Mouse (Mus musculus) midbrain, embryonic 14.5 days (tissue): Measurements from ENCODE around the gene Chd4. TPM values are rescaled to one million over a fixed set of nuclear protein-coding genes. Genes with fewer than 3 reads are reported as not detected.

Source experiments
- ATAC-seq: fragments of 200-750 bp; cut with Nextera tagmentation; 2 replicates; pipeline ENCODE4 v1.8.0; 2017; ENCODE audit warnings: moderate number of reproducible peaks, moderate library complexity; ENCODE audit not compliant: low FRiP score, low TSS enrichment
- DNase-seq: peaks from one replicate; pipeline ENCODE4 v3.0.0-alpha.2; 2015
- H3K27ac ChIP-seq: fragments of 300-500 bp; sonication (generic); replicated peaks from 2 replicates; pipeline ENCODE4 v1.5.1; 2014; ENCODE audit warnings: mild to moderate bottlenecking, low read depth, low read length, moderate library complexity
- H3K27me3 ChIP-seq: fragments of 300-500 bp; sonication (generic); 2 replicates; pipeline ENCODE4 v1.6.1; 2014; ENCODE audit warnings: low read length, control low read depth, mixed read lengths; ENCODE audit not compliant: control insufficient read depth, insufficient read depth
- H3K36me3 ChIP-seq: fragments of 300-500 bp; sonication (generic); 2 replicates; pipeline ENCODE4 v1.6.1; 2014; ENCODE audit warnings: low read length, control low read depth; ENCODE audit not compliant: control insufficient read depth, insufficient read depth
- H3K4me1 ChIP-seq: fragments of 300-500 bp; sonication (generic); 2 replicates; pipeline ENCODE4 v1.6.1; 2014; ENCODE audit warnings: mild to moderate bottlenecking, antibody characterized with exemption, low read length, control low read depth; ENCODE audit not compliant: control insufficient read depth, insufficient read depth
- H3K4me2 ChIP-seq: fragments of 300-500 bp; sonication (generic); 2 replicates; pipeline ENCODE4 v1.6.1; 2014; ENCODE audit warnings: mild to moderate bottlenecking, low read length, moderate library complexity
- H3K4me3 ChIP-seq: fragments of 300-500 bp; sonication (generic); replicated peaks from 2 replicates; pipeline ENCODE4 v1.5.1; 2014; ENCODE audit warnings: low read depth, low read length
- H3K9ac ChIP-seq: fragments of 300-500 bp; sonication (generic); replicated peaks from 2 replicates; pipeline ENCODE4 v1.6.1; 2014; ENCODE audit warnings: mild to moderate bottlenecking, low read length, moderate library complexity
- H3K9me3 ChIP-seq: fragments of 300-500 bp; sonication (generic); 2 replicates; pipeline ENCODE4 v1.6.1; 2016; ENCODE audit warnings: low read length, control low read depth, mixed read lengths; ENCODE audit not compliant: control insufficient read depth
- WGBS: fragments of 180-500 bp; shearing (Covaris S2); extraction: QIAGEN DNeasy Blood & Tissue Kit; methylation state at CpG from one replicate; pipeline ENCODE4 v1.1.7; 2014; 5-methylcytosine and 5-hydroxymethylcytosine counted together
- polyA plus RNA-seq: library from polyadenylated mRNA; unstranded; fragments of >200 nt; fragmentation: Nextera tagmentation; extraction: Ambion mirVana; gene quantifications from 2 replicates; pipeline ENCODE4 v1.2.1, GENCODE M21; 2014

Gene Chd4
- polyA plus RNA-seq, 1 experiment from 2014 or later, result 90.6 TPM

DNA sequence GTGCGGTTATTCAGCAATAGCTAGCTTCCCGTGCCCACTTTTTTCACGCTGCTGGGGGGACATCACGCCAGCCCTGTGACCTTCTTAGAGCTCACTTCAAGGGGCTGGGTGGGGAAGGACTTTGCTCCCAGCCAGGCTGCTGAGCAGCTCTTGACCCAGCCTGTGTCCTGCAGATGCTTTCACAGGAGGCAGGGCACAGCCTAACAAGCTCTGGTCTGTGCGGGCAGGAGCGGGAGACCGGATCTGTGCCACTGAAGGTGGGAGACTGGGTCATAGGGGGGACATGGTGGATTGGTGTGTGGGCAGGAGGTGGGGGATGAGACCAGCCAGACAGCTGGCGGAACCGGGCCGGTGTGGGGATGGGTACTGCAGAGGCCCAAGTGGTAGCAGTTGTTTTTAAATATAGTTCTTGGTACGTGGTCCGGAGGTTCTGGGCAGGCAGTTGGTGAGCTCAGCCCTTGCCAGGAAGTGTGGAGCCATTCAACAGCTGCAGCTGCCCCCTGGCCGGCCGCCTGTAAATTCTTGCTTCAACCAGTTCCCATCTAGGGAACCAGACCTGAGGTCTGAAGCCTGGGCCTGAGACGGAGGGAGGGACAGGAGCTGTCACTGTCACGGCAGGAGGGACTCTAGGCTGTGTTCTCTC lies 53.3 kb downstream of the Chd4 start:
- Histone ChIP-seq H3K4me3 (no peak overlapping the region), H3K9me3 (no peaks in the 10 kb centered on the region), H3K36me3 (peaks cover 32% of the 10 kb centered on the region), H3K27me3 (no peaks in the 10 kb centered on the region), H3K4me1 (peaks cover 33% of the 10 kb centered on the region), H3K27ac (peak overlapping the region; percentile 26), H3K4me2 (no peak overlapping the region), H3K9ac (no peak overlapping the region; the same call in 1 of the 2 replicates)
- WGBS, result 82% methylated on average over 16 of the region's 16 CpGs
- ATAC-seq, result no peak
- no peak for DNase-seq

DNA sequence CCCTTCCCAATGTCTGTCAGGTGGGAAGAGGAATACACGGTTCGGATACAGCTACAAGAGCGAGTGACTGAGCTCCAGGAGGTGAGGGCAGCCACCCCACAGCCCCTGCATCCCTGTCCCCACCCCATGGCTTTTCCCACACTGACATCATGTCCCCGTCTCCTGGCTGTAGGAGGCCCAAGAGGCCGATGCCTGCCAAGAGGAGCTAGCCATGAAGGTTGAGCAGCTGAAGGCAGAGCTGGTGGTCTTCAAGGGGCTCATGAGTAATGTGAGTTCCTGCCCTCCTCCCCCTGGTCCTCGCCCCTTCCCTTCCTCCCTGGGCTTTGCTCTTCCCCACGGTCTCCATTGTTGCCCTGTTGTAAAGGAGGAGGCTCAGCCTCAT lies 53.8 kb downstream of the Chd4 start:
- Histone ChIP-seq H3K9ac (no peak overlapping the region; the same call in 1 of the 2 replicates), H3K4me2 (no peak overlapping the region), H3K27me3 (no peaks in the 10 kb centered on the region), H3K36me3 (peaks cover 32% of the 10 kb centered on the region), H3K9me3 (no peaks in the 10 kb centered on the region), H3K4me3 (no peak overlapping the region), H3K4me1 (peaks cover 33% of the 10 kb centered on the region), H3K27ac (peak overlapping the region; percentile 26; the same call in 1 of the 2 replicates)
- DNase-seq, result no peak
- ATAC-seq, result no peak
- WGBS, result 82% methylated on average over 7 of the region's 7 CpGs

DNA sequence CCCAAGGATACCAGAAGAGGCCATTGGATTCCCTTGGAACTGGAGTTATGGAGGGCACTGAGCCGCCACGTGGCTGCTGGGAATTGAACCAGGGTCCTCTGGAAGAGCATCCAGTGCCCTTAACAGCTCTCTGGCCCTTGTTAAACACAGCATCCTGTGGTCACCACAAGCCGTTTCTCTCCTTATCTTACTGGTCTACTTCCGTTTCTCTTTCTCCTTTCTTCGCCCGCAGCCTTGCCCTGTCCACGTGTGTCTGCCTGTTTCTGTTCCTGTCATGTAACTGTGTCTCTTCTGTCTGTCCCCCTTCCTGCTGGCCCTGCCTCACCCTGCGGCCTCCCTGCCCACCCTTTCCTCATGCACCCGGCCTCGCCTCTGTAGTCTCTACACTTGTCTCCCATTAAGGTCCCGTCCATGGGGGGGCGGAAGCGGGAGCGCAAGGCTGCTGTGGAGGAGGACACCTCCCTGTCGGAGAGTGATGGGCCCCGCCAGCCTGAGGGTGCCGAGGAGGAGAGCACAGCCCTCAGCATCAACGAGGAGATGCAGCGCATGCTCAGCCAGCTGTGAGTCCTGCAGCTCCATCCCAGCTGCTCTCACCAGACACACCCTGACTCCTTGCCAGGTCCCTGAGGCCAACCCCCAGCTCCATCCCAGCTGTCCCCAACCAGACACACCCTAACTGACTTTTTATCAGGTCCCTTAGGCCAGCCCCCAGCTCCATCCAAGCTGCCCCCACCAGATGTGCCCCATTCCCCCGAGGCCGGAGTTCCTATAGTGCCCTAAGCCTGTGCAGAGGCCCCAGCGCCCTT lies 56.6 kb downstream of the Chd4 start:
- Histone ChIP-seq H3K27me3 (no peaks in the 10 kb centered on the region), H3K4me2 (no peak overlapping the region), H3K9me3 (no peaks in the 10 kb centered on the region), H3K9ac (no peak overlapping the region), H3K27ac (no peak overlapping the region), H3K36me3 (peaks cover 37% of the 10 kb centered on the region), H3K4me1 (peaks cover 14% of the 10 kb centered on the region), H3K4me3 (no peak overlapping the region)
- 87% methylated on average over 22 of the region's 22 CpGs for WGBS
- no peak for DNase-seq
- no peak for ATAC-seq

DNA sequence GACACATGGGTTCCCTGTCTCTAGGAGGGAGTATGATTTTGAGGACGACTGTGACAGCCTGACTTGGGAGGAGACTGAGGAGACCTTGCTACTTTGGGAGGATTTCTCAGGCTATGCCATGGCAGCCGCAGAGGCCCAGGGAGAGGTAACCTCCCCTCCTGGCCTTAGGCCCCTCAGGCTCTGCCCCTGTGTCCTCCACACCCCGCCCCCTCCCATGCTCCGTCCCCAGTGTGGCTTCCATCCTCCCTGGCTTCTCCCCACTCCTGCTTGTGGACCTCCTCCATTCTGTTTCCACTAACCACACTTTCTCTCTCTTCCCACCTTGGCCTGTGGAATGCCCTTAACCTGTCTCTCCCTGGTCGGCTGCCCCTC lies 57.2 kb downstream of the Chd4 start:
- Histone ChIP-seq H3K9me3 (no peaks in the 10 kb centered on the region), H3K27me3 (no peaks in the 10 kb centered on the region), H3K4me3 (no peak overlapping the region), H3K36me3 (peaks cover 37% of the 10 kb centered on the region), H3K4me1 (peaks cover 9% of the 10 kb centered on the region; the same call in 1 of the 2 replicates), H3K27ac (no peak overlapping the region), H3K9ac (no peak overlapping the region), H3K4me2 (no peak overlapping the region)
- no peak for ATAC-seq
- WGBS, result 89% methylated on average over 5 of the region's 5 CpGs
- no peak for DNase-seq

DNA sequence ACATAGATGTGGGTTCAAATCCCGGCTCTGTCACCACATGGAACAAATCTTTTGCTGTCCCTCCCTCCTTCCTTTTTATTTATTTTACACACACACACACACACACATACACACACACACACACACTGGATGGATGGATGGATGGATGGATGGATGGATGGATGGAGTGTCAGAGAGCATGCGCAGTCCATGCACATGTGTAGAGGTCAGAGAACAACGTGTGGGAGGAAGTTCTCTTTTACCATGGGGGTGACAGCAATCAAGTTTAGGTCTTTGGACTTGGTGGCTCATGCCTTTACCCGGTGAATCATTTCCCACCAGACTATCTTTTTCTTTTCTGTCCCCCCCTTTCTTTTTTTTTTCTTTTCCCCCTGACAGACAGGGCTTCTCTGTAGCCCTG lies 57.9 kb downstream of the Chd4 start:
- DNase-seq (no peak), ATAC-seq (no peak)
- 0 out of 2 replicates have a peak, but pooled peaks cover 3% of the 10 kb centered on the region for H3K4me1 ChIP-seq
- no peak overlapping the region for H3K4me2 ChIP-seq
- 94% methylated on average over 4 of the region's 4 CpGs for WGBS
- peaks cover 41% of the 10 kb centered on the region for H3K36me3 ChIP-seq
- H3K9ac ChIP-seq, result no peak overlapping the region
- no peaks in the 10 kb centered on the region for H3K9me3 ChIP-seq
- no peak overlapping the region for H3K4me3 ChIP-seq
- H3K27me3 ChIP-seq, result no peaks in the 10 kb centered on the region
- H3K27ac ChIP-seq, result no peak overlapping the region

DNA sequence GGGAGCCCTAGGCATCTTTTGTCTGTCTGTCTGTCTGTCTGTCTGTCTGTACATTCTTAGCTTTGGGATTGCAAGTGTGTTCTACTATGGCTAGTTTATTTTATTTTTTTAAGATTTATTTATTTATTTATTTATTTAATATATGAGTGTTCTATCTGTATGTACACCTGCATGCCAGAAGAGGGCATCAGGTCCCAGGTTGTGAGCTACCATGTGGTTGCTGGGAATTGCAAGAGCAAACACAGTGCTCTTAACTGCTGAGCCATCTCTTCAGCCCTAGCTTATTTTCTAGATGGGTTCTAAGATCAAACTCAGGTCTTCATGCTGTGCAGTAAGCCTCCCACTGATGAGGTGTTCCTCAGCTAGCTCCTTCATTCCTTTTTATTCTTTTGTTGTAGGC lies 58.8 kb downstream of the Chd4 start:
- H3K4me3 ChIP-seq, result no peak overlapping the region
- no peak overlapping the region for H3K4me2 ChIP-seq
- H3K4me1 ChIP-seq, result 0 out of 2 replicates have a peak, but pooled peaks cover 2% of the 10 kb centered on the region
- no peak overlapping the region for H3K9ac ChIP-seq
- peak; percentile 68 for DNase-seq
- H3K9me3 ChIP-seq, result no peaks in the 10 kb centered on the region
- no peaks in the 10 kb centered on the region for H3K27me3 ChIP-seq
- ATAC-seq, result no peak
- H3K27ac ChIP-seq, result no peak overlapping the region
- peaks cover 49% of the 10 kb centered on the region for H3K36me3 ChIP-seq

DNA sequence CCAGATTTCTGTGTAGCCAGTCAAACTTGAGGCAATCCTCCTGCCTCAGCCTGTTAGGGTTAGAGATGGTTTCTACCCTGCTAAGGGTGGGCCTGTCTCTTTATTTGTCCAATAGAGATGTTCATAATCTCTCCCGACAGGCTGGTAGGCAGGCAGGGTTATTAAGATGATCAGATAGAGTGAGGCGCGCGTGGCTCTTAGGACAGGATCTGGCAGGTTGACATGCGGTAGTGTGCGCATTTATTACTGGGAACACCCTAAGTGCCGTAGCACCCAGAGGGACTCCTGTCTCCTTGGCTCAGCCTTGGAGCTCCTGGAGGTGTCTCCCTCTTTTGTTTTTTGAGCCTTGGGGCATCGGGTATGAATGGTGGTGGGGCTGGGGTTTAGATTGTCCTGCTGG lies 59.5 kb downstream of the Chd4 start:
- DNase-seq, result no peak
- no peak overlapping the region for H3K4me3 ChIP-seq
- no peak overlapping the region for H3K27ac ChIP-seq
- H3K4me2 ChIP-seq, result no peak overlapping the region
- H3K9ac ChIP-seq, result no peak overlapping the region
- H3K36me3 ChIP-seq, result peaks cover 54% of the 10 kb centered on the region
- H3K27me3 ChIP-seq, result no peaks in the 10 kb centered on the region
- no peaks in the 10 kb centered on the region for H3K9me3 ChIP-seq
- ATAC-seq, result no peak
- WGBS, result 75% methylated on average over 8 of the region's 8 CpGs
- H3K4me1 ChIP-seq, result 0 out of 2 replicates have a peak, but pooled peaks cover 2% of the 10 kb centered on the region

DNA sequence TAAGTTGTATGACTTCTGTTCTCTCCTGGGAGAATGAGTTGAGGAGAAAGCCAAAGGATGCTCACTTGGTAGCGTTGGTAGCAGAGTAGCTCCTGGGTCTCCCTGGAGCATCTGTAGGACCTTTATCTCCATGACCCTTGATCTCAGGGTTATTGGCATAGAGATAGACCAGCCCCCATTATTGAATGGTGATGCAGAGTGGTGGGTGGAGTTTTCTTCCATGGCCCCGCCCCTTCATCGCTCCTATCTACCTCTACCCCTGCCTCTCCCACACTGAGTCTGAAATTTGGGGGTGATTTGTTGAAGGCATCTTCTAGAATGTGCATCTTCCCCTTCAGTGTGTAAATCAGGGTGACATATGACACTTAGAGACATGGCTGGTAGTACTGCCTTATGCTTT lies 60.7 kb downstream of the Chd4 start:
- Histone ChIP-seq H3K9me3 (no peaks in the 10 kb centered on the region), H3K9ac (no peak overlapping the region), H3K4me3 (no peak overlapping the region), H3K36me3 (peaks cover 64% of the 10 kb centered on the region), H3K27ac (no peak overlapping the region), H3K4me1 (0 out of 2 replicates have a peak, but pooled peaks cover 2% of the 10 kb centered on the region), H3K4me2 (no peak overlapping the region), H3K27me3 (no peaks in the 10 kb centered on the region)
- DNase-seq (no peak), ATAC-seq (no peak)
- WGBS, result 87% methylated on average over 3 of the region's 3 CpGs
